Mouse (Mus musculus) lung, embryonic 14.5 days (tissue): ENCODE measurements around the gene 1810030O07Rik. TPM values are rescaled to one million over a fixed set of nuclear protein-coding genes. Genes with fewer than 3 reads are reported as not detected.
"Not testable (repeated sequence)": the region's sequence is repeated elsewhere in the genome, so short reads cannot be mapped to it uniquely, and the experiment has no call there.

Source experiments
- ATAC-seq: fragments of 200-750 bp; cut with Nextera tagmentation; 2 replicates; pipeline ENCODE4 v1.8.0; 2017; ENCODE audit warnings: mild to moderate bottlenecking, moderate TSS enrichment, moderate library complexity; ENCODE audit not compliant: insufficient read depth
- DNase-seq: peaks from one replicate; pipeline ENCODE4 v3.0.0-alpha.2; 2015
- H3K27ac ChIP-seq: fragments of 300-500 bp; sonication (generic); 2 replicates; pipeline ENCODE4 v1.5.1; 2014; ENCODE audit warnings: low read depth, mild to moderate bottlenecking, moderate library complexity
- H3K27me3 ChIP-seq: fragments of 300-500 bp; sonication (generic); 2 replicates; pipeline ENCODE4 v1.6.1; 2014; ENCODE audit warnings: low read length, control low read depth; ENCODE audit not compliant: insufficient read depth
- H3K36me3 ChIP-seq: fragments of 300-500 bp; sonication (generic); 2 replicates; pipeline ENCODE4 v1.6.1; 2014; ENCODE audit warnings: control low read depth; ENCODE audit not compliant: insufficient read depth
- H3K4me1 ChIP-seq: fragments of 300-500 bp; sonication (generic); 2 replicates; pipeline ENCODE4 v1.6.1; 2014; ENCODE audit warnings: antibody characterized with exemption, control low read depth; ENCODE audit not compliant: insufficient read depth
- H3K4me2 ChIP-seq: fragments of 300-500 bp; sonication (generic); 2 replicates; pipeline ENCODE4 v1.6.1; 2014; ENCODE audit warnings: mild to moderate bottlenecking
- H3K4me3 ChIP-seq: fragments of 300-500 bp; sonication (generic); 2 replicates; pipeline ENCODE4 v1.5.1; 2014; ENCODE audit warnings: low read depth, low read length
- H3K9ac ChIP-seq: fragments of 300-500 bp; sonication (generic); 2 replicates; pipeline ENCODE4 v1.6.1; 2014
- H3K9me3 ChIP-seq: fragments of 300-500 bp; sonication (generic); 2 replicates; pipeline ENCODE4 v1.6.1; 2016; ENCODE audit warnings: low read depth, low read length, control low read depth
- CTCF ChIP-seq: IDR thresholded peaks from 2 replicates; pipeline ENCODE4 v1.5.1; 2016; ENCODE audit warnings: antibody characterized with exemption, low read depth
- whole genome bisulfite sequencing: fragments of 180-500 bp; shearing (Covaris S2); extraction: QIAGEN DNeasy Blood & Tissue Kit; methylation state at CpG from one replicate; pipeline ENCODE4 v1.1.7; 2014; 5-methylcytosine and 5-hydroxymethylcytosine counted together
- polyA plus RNA-seq: library from polyadenylated mRNA; unstranded; fragments of >200 nt; fragmentation: Nextera tagmentation; extraction: Ambion mirVana; gene quantifications from 2 replicates; pipeline ENCODE4 v1.2.1, GENCODE M21; 2014

Gene 1810030O07Rik
- polyA plus RNA-seq, 1 experiment from 2014 or later = 49.5 TPM

GRCm38 (mm10) chrX:12651906-12652305, 21.6 kb downstream of the 1810030O07Rik start:
- Histone ChIP-seq H3K9ac (no peak overlapping the region), H3K4me2 (no peak overlapping the region), H3K4me3 (no peak overlapping the region), H3K4me1 (no peaks in the 10 kb centered on the region), H3K27me3 (no peaks in the 10 kb centered on the region), H3K36me3 (peaks cover 15% of the 10 kb centered on the region), H3K9me3 (no peaks in the 10 kb centered on the region), H3K27ac (no peak overlapping the region)
- WGBS = 85% methylated on average over 16 of the region's 16 CpGs
- DNase-seq (no peak), ATAC-seq (no peak)
- no peak for TF ChIP-seq CTCF

GRCm38 (mm10) chrX:12645531-12646304, 27.8 kb downstream of the 1810030O07Rik start:
- no peaks in the 10 kb centered on the region for H3K9me3 ChIP-seq
- H3K4me3 ChIP-seq = no peak overlapping the region
- H3K9ac ChIP-seq = no peak overlapping the region
- H3K27ac ChIP-seq = no peak overlapping the region
- WGBS = 61% methylated on average over 12 of the region's 12 CpGs
- H3K27me3 ChIP-seq = no peaks in the 10 kb centered on the region
- DNase-seq (peak; percentile 48), ATAC-seq (no peak)
- no peaks in the 10 kb centered on the region for H3K36me3 ChIP-seq
- no peak overlapping the region for H3K4me2 ChIP-seq
- no peak for TF ChIP-seq CTCF
- H3K4me1 ChIP-seq = no peaks in the 10 kb centered on the region

GRCm38 (mm10) chrX:12644976-12645375, 28.5 kb downstream of the 1810030O07Rik start:
- no peak overlapping the region for H3K4me3 ChIP-seq
- no peak for DNase-seq
- TF ChIP-seq CTCF = no peak

GRCm38 (mm10) chrX:12625131-12625530, 48.3 kb downstream of the 1810030O07Rik start:
- H3K4me1 ChIP-seq = no peaks in the 10 kb centered on the region
- H3K9ac ChIP-seq = no peak overlapping the region
- H3K9me3 ChIP-seq = no peaks in the 10 kb centered on the region
- H3K4me3 ChIP-seq = no peak overlapping the region
- no peaks in the 10 kb centered on the region for H3K27me3 ChIP-seq
- ATAC-seq = no peak
- WGBS = 78% methylated on average over 4 of the region's 4 CpGs
- no peak overlapping the region for H3K4me2 ChIP-seq
- DNase-seq = no peak
- no peak for TF ChIP-seq CTCF
- no peaks in the 10 kb centered on the region for H3K36me3 ChIP-seq
- no peak overlapping the region for H3K27ac ChIP-seq

More at GRCm38 (mm10) chrX:12644976-12645375, 28.5 kb downstream of the 1810030O07Rik start:
- Histone ChIP-seq H3K9ac (no peak overlapping the region), H3K27me3 (no peaks in the 10 kb centered on the region), H3K4me1 (no peaks in the 10 kb centered on the region), H3K9me3 (no peaks in the 10 kb centered on the region), H3K36me3 (no peaks in the 10 kb centered on the region), H3K27ac (no peak overlapping the region), H3K4me2 (no peak overlapping the region)
- no peak for ATAC-seq
- 47% methylated on average over 2 of the region's 2 CpGs for WGBS

GRCm38 (mm10) chrX:12612360-12612759, 61.1 kb downstream of the 1810030O07Rik start:
- not testable (repeated sequence) for ATAC-seq, H3K4me3 ChIP-seq, H3K4me2 ChIP-seq, H3K27me3 ChIP-seq, H3K9ac ChIP-seq, H3K27ac ChIP-seq, H3K36me3 ChIP-seq, DNase-seq, H3K4me1 ChIP-seq, H3K9me3 ChIP-seq
- WGBS = 83% methylated on average over 1 of the region's 1 CpGs

- WGBS = 68% methylated on average over 2 of the region's 2 CpGs
- no peak overlapping the region for H3K4me3 ChIP-seq
- no peak overlapping the region for H3K27ac ChIP-seq
- 0 out of 2 replicates have a peak, but pooled peaks cover 10% of the 10 kb centered on the region for H3K36me3 ChIP-seq
- TF ChIP-seq CTCF = no peak
- no peaks in the 10 kb centered on the region for H3K9me3 ChIP-seq
- H3K4me1 ChIP-seq = no peaks in the 10 kb centered on the region
- DNase-seq = no peak
- no peak overlapping the region for H3K4me2 ChIP-seq
- no peaks in the 10 kb centered on the region for H3K27me3 ChIP-seq
- H3K9ac ChIP-seq = no peak overlapping the region
- no peak for ATAC-seq
Observed at GRCm38 (mm10) chrX:12611211-12611610, 62.3 kb downstream of the 1810030O07Rik start.

GRCm38 (mm10) chrX:12610541-12610940, 62.9 kb downstream of the 1810030O07Rik start:
- not testable (repeated sequence) for H3K9me3 ChIP-seq, H3K27me3 ChIP-seq, H3K9ac ChIP-seq, H3K4me3 ChIP-seq, DNase-seq, H3K4me1 ChIP-seq, H3K4me2 ChIP-seq, ATAC-seq, H3K27ac ChIP-seq, H3K36me3 ChIP-seq

Other genes starting within 250 kb of the 1810030O07Rik start
- 72.9 and 77.0 TPM in 2 replicates for gene Atp6ap2, start 85.9 kb downstream of the 1810030O07Rik start, polyA plus RNA-seq
- gene Med14, start 88.4 kb upstream of the 1810030O07Rik start, polyA plus RNA-seq = 21.0 and 22.6 TPM in 2 replicates